Mouse (Mus musculus) MEL (cell line): ENCODE results near the gene Tdrd3. TPM values are rescaled to one million over a fixed set of nuclear protein-coding genes. Genes with fewer than 3 reads are reported as not detected.

Experiments used
- DNase-seq: peaks from one replicate; pipeline ENCODE4 v3.0.0; 2011; ENCODE audit warnings: low read depth, low spot score
- H3K27ac ChIP-seq: 2 replicates; pipeline ENCODE4 v1.5.1; 2012; ENCODE audit warnings: low read depth, mild to moderate bottlenecking, control low read depth, low read length, moderate library complexity; ENCODE audit not compliant: control insufficient read depth
- H3K27me3 ChIP-seq, 2 experiments: fragments of 150-350 bp in 1 of 2; sonication (generic) in 1 of 2; 2 replicates each; pipeline ENCODE4 v1.6.1; 2012; ENCODE audit warnings: low read length in 2 of 2, mild to moderate bottlenecking in 2 of 2, improper control_type of control experiment in 1 of 2, moderate library complexity in 1 of 2; ENCODE audit not compliant: insufficient read depth in 2 of 2, control insufficient read depth in 1 of 2
- H3K36me3 ChIP-seq, 2 experiments: 2 replicates each; pipeline ENCODE4 v1.6.1; 2012 to 2014; ENCODE audit warnings: low read length in 2 of 2, improper control_type of control experiment in 1 of 2, inconsistent platforms in 1 of 2, mild to moderate bottlenecking in 1 of 2; ENCODE audit not compliant: insufficient read depth in 2 of 2, control insufficient read depth in 1 of 2
- H3K4me1 ChIP-seq, 2 experiments: fragments of 150-350 bp in 1 of 2; sonication (generic) in 1 of 2; 2 replicates each; pipeline ENCODE4 v1.6.1; 2012; ENCODE audit warnings: low read length in 2 of 2, improper control_type of control experiment in 1 of 2, mild to moderate bottlenecking in 1 of 2; ENCODE audit not compliant: insufficient read depth in 2 of 2, control insufficient read depth in 1 of 2
- H3K4me3 ChIP-seq, 2 experiments: fragments of 150-350 bp in 1 of 2; sonication (generic) in 1 of 2; 2 replicates each; pipeline ENCODE4 v1.5.1; 2012; ENCODE audit warnings: low read depth in 2 of 2, low read length in 2 of 2, mild to moderate bottlenecking in 2 of 2, moderate library complexity in 2 of 2, control low read depth in 1 of 2, improper control_type of control experiment in 1 of 2; ENCODE audit not compliant: control insufficient read depth in 1 of 2, insufficient read depth in 1 of 2
- H3K79me2 ChIP-seq: 2 replicates; pipeline ENCODE4 v1.6.1; 2012; ENCODE audit warnings: mild to moderate bottlenecking, low read length, moderate library complexity; ENCODE audit not compliant: control insufficient read depth, poor library complexity, insufficient read depth
- H3K9ac ChIP-seq: 2 replicates; pipeline ENCODE4 v1.6.1; 2012; ENCODE audit warnings: low read depth, mild to moderate bottlenecking, control low read depth, low read length, moderate library complexity; ENCODE audit not compliant: control insufficient read depth, poor library complexity, severe bottlenecking
- H3K9me3 ChIP-seq: fragments of 150-350 bp; sonication (generic); replicated peaks from 2 replicates; pipeline ENCODE4 v1.6.1; 2012; ENCODE audit warnings: mild to moderate bottlenecking, low read length, improper control_type of control experiment, moderate library complexity; ENCODE audit not compliant: insufficient read depth
- BHLHE40 ChIP-seq: IDR thresholded peaks from 2 replicates; pipeline ENCODE4 v1.6.1; 2012; ENCODE audit warnings: low read depth, mild to moderate bottlenecking, inconsistent platforms, low read length, improper control_type of control experiment, borderline replicate concordance
- ELF1 ChIP-seq: IDR thresholded peaks from 2 replicates; pipeline ENCODE4 v1.6.1; 2014; ENCODE audit warnings: low read depth, mild to moderate bottlenecking, inconsistent platforms, low read length, improper control_type of control experiment, moderate library complexity
- HCFC1 ChIP-seq: IDR thresholded peaks from 2 replicates; pipeline ENCODE4 v1.6.1; 2012; ENCODE audit warnings: low read depth, mild to moderate bottlenecking, inconsistent platforms, low read length, improper control_type of control experiment, moderate library complexity
- KAT2A ChIP-seq: conservative IDR thresholded peaks from 2 replicates; pipeline ENCODE4 v1.6.1; 2012; ENCODE audit warnings: low read depth, low read length, improper control_type of control experiment, inconsistent platforms
- MAX ChIP-seq: IDR thresholded peaks from 2 replicates; pipeline ENCODE4 v1.6.1; 2011; ENCODE audit warnings: low read length, improper control_type of control experiment
- MEF2A ChIP-seq: IDR thresholded peaks from 2 replicates; pipeline ENCODE4 v1.6.1; 2014; ENCODE audit warnings: low read depth, mild to moderate bottlenecking, inconsistent platforms, low read length, improper control_type of control experiment; ENCODE audit not compliant: poor library complexity, insufficient replicate concordance, severe bottlenecking; ENCODE audit errors: extremely low read depth
- NRF1 ChIP-seq: IDR thresholded peaks from 2 replicates; pipeline ENCODE4 v1.6.1; 2014; ENCODE audit warnings: low read depth, mild to moderate bottlenecking, inconsistent platforms, low read length, improper control_type of control experiment, moderate library complexity; ENCODE audit not compliant: poor library complexity, insufficient read depth, severe bottlenecking
- POLR2AphosphoS2 ChIP-seq: IDR thresholded peaks from 2 replicates; pipeline ENCODE4 v1.6.1; 2011; ENCODE audit warnings: low read length, improper control_type of control experiment
- POLR2AphosphoS5 ChIP-seq: IDR thresholded peaks from 2 replicates; pipeline ENCODE4 v1.6.1; 2012; ENCODE audit warnings: low read depth, borderline replicate concordance, mild to moderate bottlenecking, inconsistent platforms, low read length, moderate library complexity, mixed read lengths
- RAD21 ChIP-seq: IDR thresholded peaks from 2 replicates; pipeline ENCODE4 v1.6.1; 2011; ENCODE audit warnings: mild to moderate bottlenecking, low read depth, low read length, improper control_type of control experiment
- RCOR1 ChIP-seq: IDR thresholded peaks from 2 replicates; pipeline ENCODE4 v1.6.1; 2012; ENCODE audit warnings: low read depth, mild to moderate bottlenecking, inconsistent platforms, low read length, improper control_type of control experiment
- TAL1 ChIP-seq: IDR thresholded peaks from 2 replicates; pipeline ENCODE4 v1.6.1; 2012; ENCODE audit warnings: mild to moderate bottlenecking, inconsistent platforms, low read length, moderate library complexity, mixed read lengths
- TBP ChIP-seq: IDR thresholded peaks from 2 replicates; pipeline ENCODE4 v1.8.0; 2011; ENCODE audit warnings: low read depth, low read length, improper control_type of control experiment
- TCF12 ChIP-seq: IDR thresholded peaks from 2 replicates; pipeline ENCODE4 v1.6.1; 2014; ENCODE audit warnings: low read depth, mild to moderate bottlenecking, inconsistent platforms, low read length, improper control_type of control experiment, moderate library complexity
- USF1 ChIP-seq: IDR thresholded peaks from 2 replicates; pipeline ENCODE4 v1.6.1; 2014; ENCODE audit warnings: low read depth, mild to moderate bottlenecking, inconsistent platforms, low read length, improper control_type of control experiment, moderate library complexity
- USF2 ChIP-seq, 2 experiments: IDR thresholded peaks; 2 replicates each; pipeline ENCODE4 v1.6.1; 2011 to 2012; ENCODE audit warnings: improper control_type of control experiment in 2 of 2, low read length in 2 of 2, borderline replicate concordance in 1 of 2, inconsistent platforms in 1 of 2, low read depth in 1 of 2, mild to moderate bottlenecking in 1 of 2; ENCODE audit not compliant: insufficient read depth in 1 of 2
- ZKSCAN1 ChIP-seq: IDR thresholded peaks from 2 replicates; pipeline ENCODE4 v1.6.1; 2012; ENCODE audit warnings: low read depth, mild to moderate bottlenecking, inconsistent platforms, low read length, improper control_type of control experiment, moderate library complexity
- ZMIZ1 ChIP-seq: IDR thresholded peaks from 2 replicates; pipeline ENCODE4 v1.6.1; 2012; ENCODE audit warnings: low read depth, mild to moderate bottlenecking, inconsistent platforms, low read length, improper control_type of control experiment, moderate library complexity
- polyA plus RNA-seq, 2 experiments: library from polyadenylated mRNA; stranded (reverse) in 1 of 2; unstranded in 1 of 2; fragments of >175 nt in 1 of 2; fragments of >200 nt in 1 of 2; gene quantifications; 2 replicates each; pipeline versions ENCODE4 v1.2.1 to v1.2.4; 2012; ENCODE audit warnings: low replicate concordance in 2 of 2, low read depth in 1 of 2; ENCODE audit not compliant: insufficient read length in 2 of 2, insufficient read depth in 1 of 2, missing spikeins in 1 of 2
- total RNA-seq: library from RNA; depleted of rRNA; stranded (reverse); fragments of 300-350 nt; gene quantifications from 2 replicates; pipeline ENCODE4 v1.2.3, GENCODE M21; 2012

Tdrd3 gene
- total and polyA plus RNA-seq, 3 experiments = 22.5 to 22.6 TPM; not detected in 1

DNA sequence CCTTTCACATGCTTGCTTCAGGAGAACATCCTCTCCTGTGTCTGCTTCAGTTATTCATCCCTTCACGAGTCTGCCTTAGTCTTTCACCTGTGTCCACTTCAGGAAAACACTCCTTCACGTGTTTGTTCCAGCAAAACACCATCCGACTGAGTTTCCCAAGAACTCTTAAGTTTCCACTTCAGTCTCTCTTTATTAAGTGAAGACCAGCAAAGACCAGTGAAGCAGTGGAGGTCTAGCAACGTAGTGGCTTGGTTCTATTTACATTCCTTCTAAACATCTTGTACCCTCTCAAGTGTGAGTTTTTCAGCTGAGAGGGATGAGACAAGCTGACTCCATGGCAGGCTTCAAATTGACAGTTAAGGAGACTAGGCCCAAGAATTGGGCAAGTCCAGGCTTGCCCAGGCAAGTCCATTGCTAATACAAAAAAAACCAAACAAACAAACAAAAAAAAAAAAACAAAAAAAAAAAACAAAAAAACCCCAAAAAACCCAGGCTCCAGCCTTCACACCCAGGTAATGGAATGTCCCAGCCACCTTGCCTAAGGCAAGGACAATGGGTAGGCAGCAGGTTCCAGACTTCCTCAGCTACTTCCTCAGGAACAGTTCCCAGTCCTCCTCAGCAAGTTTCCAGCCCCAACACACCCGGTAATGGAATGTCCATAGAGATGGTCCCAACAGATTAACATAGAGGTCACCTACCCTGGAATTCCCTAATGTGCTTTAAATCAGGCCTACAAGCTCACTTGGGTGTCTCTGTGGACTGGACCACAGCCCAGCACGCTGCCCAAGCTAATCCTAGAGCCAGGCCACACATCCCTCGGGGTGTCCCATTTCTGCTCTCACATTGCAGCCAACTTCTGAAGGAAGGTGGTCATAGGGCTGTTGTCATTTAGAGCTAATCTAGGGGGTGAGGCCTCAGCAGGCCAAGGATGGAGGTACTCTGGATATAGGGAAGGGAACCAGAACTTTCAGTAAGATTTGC lies 31.9 kb upstream of the Tdrd3 start:
- no peak overlapping the region for H3K27ac ChIP-seq
- H3K9ac ChIP-seq = no peak overlapping the region
- no peak for TF ChIP-seq POLR2AphosphoS2
- TF ChIP-seq ZMIZ1 = no peak
- no peak for TF ChIP-seq POLR2AphosphoS5
- TF ChIP-seq USF2 (IDR thresholded peaks at IDR 0.05; ENCODE audit: borderline replicate concordance in 1 of 2, insufficient read depth in 1 of 2, low read depth in 1 of 2, low read length in 2 of 2) = no peak
- TF ChIP-seq ELF1 = no peak
- no peak for TF ChIP-seq NRF1
- TF ChIP-seq USF1 = no peak
- TF ChIP-seq MAX = no peak
- TF ChIP-seq HCFC1 = no peak
- TF ChIP-seq RCOR1 = no peak
- no peak for TF ChIP-seq RAD21
- no peak for TF ChIP-seq KAT2A
- no peak for TF ChIP-seq TAL1
- no peaks in the 10 kb centered on the region for H3K27me3 ChIP-seq
- no peak overlapping the region for H3K4me3 ChIP-seq
- no peak for DNase-seq
- H3K79me2 ChIP-seq = no peaks in the 10 kb centered on the region
- H3K4me1 ChIP-seq = no peaks in the 10 kb centered on the region
- H3K9me3 ChIP-seq = no peaks in the 10 kb centered on the region
- no peaks in the 10 kb centered on the region for H3K36me3 ChIP-seq

DNA sequence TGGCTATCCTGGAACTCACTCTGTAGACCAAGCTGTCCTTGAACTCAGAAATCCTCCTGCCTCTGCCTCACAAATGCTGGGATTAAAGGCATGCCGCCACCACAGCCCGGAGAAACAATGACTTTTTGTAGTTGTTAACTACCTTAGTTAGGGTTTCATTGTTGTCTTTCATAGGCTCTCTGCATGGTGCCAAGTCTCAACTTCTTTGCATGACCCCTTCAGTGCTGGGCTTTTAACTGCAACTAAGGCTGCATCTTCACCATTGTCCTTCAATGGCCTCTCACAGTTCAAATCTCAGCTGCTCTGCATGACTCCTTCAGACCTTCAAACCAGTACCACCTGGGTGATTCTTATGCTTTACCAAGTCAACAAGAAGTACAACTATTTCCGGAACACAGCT lies 23.3 kb upstream of the Tdrd3 start:
- no peak overlapping the region for H3K4me3 ChIP-seq
- H3K36me3 ChIP-seq = no peaks in the 10 kb centered on the region
- TF ChIP-seq TAL1 (no peak), TBP (no peak), TCF12 (no peak), MAX (no peak), ZKSCAN1 (no peak), RCOR1 (no peak), USF1 (no peak), MEF2A (no peak), BHLHE40 (no peak), ELF1 (no peak)
- no peak for DNase-seq
- H3K27ac ChIP-seq = no peak overlapping the region
- H3K9ac ChIP-seq = no peak overlapping the region
- no peaks in the 10 kb centered on the region for H3K79me2 ChIP-seq
- H3K27me3 ChIP-seq = no peaks in the 10 kb centered on the region
- H3K4me1 ChIP-seq = no peaks in the 10 kb centered on the region
- no peaks in the 10 kb centered on the region for H3K9me3 ChIP-seq
